Mouse (Mus musculus) G1E (cell line): ENCODE measurements around the gene Tnrc18. TPM values are rescaled to one million over a fixed set of nuclear protein-coding genes. Genes with fewer than 3 reads are reported as not detected.

Experiments used
- ATAC-seq: 2 replicates; pipeline ENCODE4 v1.8.0; 2016; ENCODE audit warnings: mild to moderate bottlenecking; ENCODE audit not compliant: insufficient number of reproducible peaks, poor library complexity, low FRiP score, severe bottlenecking; ENCODE audit errors: extremely low read depth
- DNase-seq: peaks from one replicate; pipeline ENCODE4 v3.0.0; 2012; ENCODE audit warnings: low spot score
- H3K27me3 ChIP-seq: 2 replicates; pipeline ENCODE4 v1.6.1; 2012; ENCODE audit warnings: mild to moderate bottlenecking, low read length, inconsistent platforms; ENCODE audit not compliant: insufficient read depth
- H3K36me3 ChIP-seq: replicated peaks from 2 replicates; pipeline ENCODE3; 2012; ENCODE audit warnings: mild to moderate bottlenecking, inconsistent platforms
- H3K4me1 ChIP-seq: 2 replicates; pipeline ENCODE4 v1.6.1; 2012; ENCODE audit warnings: low read depth, low read length, inconsistent platforms, mixed read lengths; ENCODE audit not compliant: insufficient read depth
- H3K4me3 ChIP-seq: 2 replicates; pipeline ENCODE4 v1.5.1; 2012; ENCODE audit warnings: low read depth, mild to moderate bottlenecking, inconsistent platforms, low read length, moderate library complexity, mixed read lengths
- H3K9me3 ChIP-seq: replicated peaks from 2 replicates; pipeline ENCODE4 v1.6.1; 2012; ENCODE audit warnings: inconsistent platforms
- CTCF ChIP-seq: IDR thresholded peaks from 2 replicates; pipeline ENCODE4 v1.5.1; 2012; ENCODE audit warnings: low read depth, low read length, inconsistent platforms, mixed read lengths
- GATA1 ChIP-seq: IDR thresholded peaks from 2 replicates; pipeline ENCODE4 v1.6.1; 2012; ENCODE audit warnings: borderline replicate concordance, low read length, inconsistent platforms, mixed read lengths
- GATA2 ChIP-seq: IDR thresholded peaks from 2 replicates; pipeline ENCODE4 v1.6.1; 2012; ENCODE audit warnings: low read depth, low read length, inconsistent platforms, borderline replicate concordance
- POLR2AphosphoS5 ChIP-seq: IDR thresholded peaks from 2 replicates; pipeline ENCODE4 v1.6.1; 2012; ENCODE audit warnings: low read depth, low read length, inconsistent platforms; ENCODE audit not compliant: insufficient replicate concordance
- TAL1 ChIP-seq: conservative IDR thresholded peaks from 2 replicates; pipeline ENCODE4 v1.6.1; 2012; ENCODE audit warnings: low read depth, low read length, inconsistent platforms, mixed read lengths
- polyA plus RNA-seq: library from polyadenylated mRNA; stranded (reverse); fragments of >175 nt; gene quantifications from 2 replicates; pipeline ENCODE4 v1.2.3, GENCODE M21; 2012
- total RNA-seq, 2 experiments: library from RNA; stranded (forward) in 1 of 2; stranded (reverse) in 1 of 2; fragments of 200-1000 nt in 1 of 2; fragments of >200 nt in 1 of 2; fragmentation: Nextera tagmentation in 1 of 2; gene quantifications; 2 replicates each; pipeline ENCODE4 v1.2.3; 2014 to 2017

Gene Tnrc18
- total and polyA plus RNA-seq, 3 experiments = 5.4 to 81.6 (median 36.3) TPM

GRCm38 (mm10) chr5:142778135-142778534, 39.3 kb downstream of the Tnrc18 start:
- Histone ChIP-seq H3K9me3 (no peaks in the 10 kb centered on the region), H3K4me1 (peaks cover 26% of the 10 kb centered on the region), H3K4me3 (no peak overlapping the region), H3K36me3 (peaks cover 49% of the 10 kb centered on the region), H3K27me3 (peaks cover 9% of the 10 kb centered on the region; the same call in 1 of the 2 replicates)
- no peak for ATAC-seq
- no peak for TF ChIP-seq CTCF
- TF ChIP-seq TAL1 = no peak
- TF ChIP-seq GATA2 = no peak
- no peak for TF ChIP-seq GATA1
- TF ChIP-seq POLR2AphosphoS5 = no peak
- no peak for DNase-seq

DNA sequence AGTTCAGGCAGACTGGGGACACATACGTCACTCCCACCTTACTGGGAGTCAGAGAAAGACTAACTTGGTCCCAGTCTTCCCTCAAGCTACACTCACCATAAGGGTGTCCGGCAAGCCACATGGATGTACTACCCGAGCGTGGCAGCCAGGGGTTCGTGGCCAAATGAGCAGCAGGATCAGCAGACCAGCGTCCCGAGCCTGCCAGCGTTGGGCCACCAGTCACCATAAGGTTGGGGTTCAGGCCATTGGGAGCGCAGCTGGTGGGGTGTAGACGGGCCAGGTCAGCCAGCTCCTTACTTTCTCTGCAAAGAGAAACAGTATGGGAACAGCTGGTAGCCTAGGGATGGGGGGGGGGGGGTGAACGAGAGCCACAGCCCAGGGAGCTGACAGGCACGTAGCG, 41.4 kb downstream of the Tnrc18 start:
- Histone ChIP-seq H3K4me1 (peaks cover 12% of the 10 kb centered on the region), H3K27me3 (peaks cover 13% of the 10 kb centered on the region; the same call in 1 of the 2 replicates), H3K36me3 (peaks cover 60% of the 10 kb centered on the region), H3K4me3 (no peak overlapping the region), H3K9me3 (no peaks in the 10 kb centered on the region)
- no peak for ATAC-seq
- TF ChIP-seq CTCF (no peak), GATA2 (no peak), POLR2AphosphoS5 (no peak), TAL1 (no peak), GATA1 (no peak)
- no peak for DNase-seq

GRCm38 (mm10) chr5:142774771-142775170, 42.7 kb downstream of the Tnrc18 start:
- peaks cover 9% of the 10 kb centered on the region; the same call in 1 of the 2 replicates for H3K27me3 ChIP-seq
- no peak for ATAC-seq
- no peaks in the 10 kb centered on the region for H3K9me3 ChIP-seq
- H3K36me3 ChIP-seq = peaks cover 57% of the 10 kb centered on the region
- peaks cover 6% of the 10 kb centered on the region for H3K4me1 ChIP-seq
- no peak overlapping the region for H3K4me3 ChIP-seq
- no peak for DNase-seq
- TF ChIP-seq GATA1 (no peak), GATA2 (no peak), TAL1 (no peak), POLR2AphosphoS5 (no peak), CTCF (no peak)

- DNase-seq = no peak
- Histone ChIP-seq H3K4me3 (no peak overlapping the region), H3K27me3 (peaks cover 7% of the 10 kb centered on the region), H3K36me3 (peaks cover 60% of the 10 kb centered on the region), H3K9me3 (no peaks in the 10 kb centered on the region), H3K4me1 (peaks cover 2% of the 10 kb centered on the region; the same call in 1 of the 2 replicates)
- no peak for TF ChIP-seq GATA1
- TF ChIP-seq GATA2 = no peak
- TF ChIP-seq CTCF = no peak
- TF ChIP-seq POLR2AphosphoS5 = no peak
- no peak for TF ChIP-seq TAL1
- ATAC-seq = no peak
Measured at GRCm38 (mm10) chr5:142771964-142772363, 45.5 kb downstream of the Tnrc18 start.

GRCm38 (mm10) chr5:142771034-142771433, 46.4 kb downstream of the Tnrc18 start:
- Histone ChIP-seq H3K4me3 (no peak overlapping the region), H3K27me3 (peaks cover 7% of the 10 kb centered on the region), H3K36me3 (peaks cover 55% of the 10 kb centered on the region), H3K4me1 (peaks cover 2% of the 10 kb centered on the region; the same call in 1 of the 2 replicates), H3K9me3 (no peaks in the 10 kb centered on the region)
- ATAC-seq (no peak), DNase-seq (no peak)
- TF ChIP-seq POLR2AphosphoS5 (no peak), TAL1 (no peak), GATA1 (no peak), GATA2 (no peak), CTCF (no peak)

- ATAC-seq = no peak
- peaks cover 2% of the 10 kb centered on the region; the same call in 1 of the 2 replicates for H3K4me1 ChIP-seq
- DNase-seq = no peak
- peaks cover 56% of the 10 kb centered on the region for H3K36me3 ChIP-seq
- no peak for TF ChIP-seq GATA2
- no peak for TF ChIP-seq CTCF
- no peak for TF ChIP-seq POLR2AphosphoS5
- TF ChIP-seq GATA1 = no peak
- no peak for TF ChIP-seq TAL1
- no peak overlapping the region for H3K4me3 ChIP-seq
- H3K9me3 ChIP-seq = no peaks in the 10 kb centered on the region
- H3K27me3 ChIP-seq = peaks cover 7% of the 10 kb centered on the region
Measured at GRCm38 (mm10) chr5:142769641-142770040, 47.8 kb downstream of the Tnrc18 start.
